Mouse (Mus musculus) liver, postnatal 0 days (tissue): ENCODE data around the gene Bnip1.

Experiments
- CTCF ChIP-seq: sonication (generic); IDR thresholded peaks from 2 replicates; pipeline ENCODE4 v1.5.1; 2016; ENCODE audit warnings: antibody characterized with exemption, low read depth
- EP300 ChIP-seq: IDR thresholded peaks from 2 replicates; pipeline ENCODE4 v1.6.1; 2016; ENCODE audit warnings: antibody characterized with exemption, low read depth, mild to moderate bottlenecking

DNA sequence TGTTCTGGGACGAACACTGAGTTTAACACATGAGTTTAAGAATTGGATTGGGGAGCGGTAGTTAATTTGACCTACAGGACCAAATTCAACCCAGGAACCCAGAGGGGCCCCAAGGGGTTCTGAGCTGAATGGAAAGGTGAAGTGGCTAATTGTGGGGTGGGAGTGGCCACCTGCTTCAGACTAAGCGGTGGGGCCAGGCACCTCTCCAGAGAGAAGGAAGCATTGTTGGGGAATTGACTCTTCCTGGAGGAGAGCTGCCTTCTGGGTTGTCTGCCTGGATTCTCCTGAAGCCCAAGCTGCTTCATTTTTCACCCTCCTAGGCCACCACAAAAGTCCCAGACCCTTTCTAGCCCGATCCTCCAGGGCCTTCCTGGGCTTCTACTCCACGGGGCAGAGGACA, 61.1 kb downstream of the Bnip1 start:
- TF ChIP-seq CTCF: no peak
- TF ChIP-seq EP300: no peak
